ENCODE assay signal across 8 mouse cellular contexts in genomic region chr1:185546346-185546745, GRCm38 (mm10).
A peak's percentile ranks its signal among the peaks of the same experiment; 100 is the strongest.
DNase-seq lines count a peak whose midpoint lies in the region; ATAC-seq and TF ChIP-seq lines count a peak whose summit lies in the region.

No protein-coding gene starts in this region.

- no peaks in the 10 kb centered on the region for H3K27me3 ChIP-seq in heart, embryonic 10.5 days (ENCODE audit: insufficient read depth, poor library complexity, severe bottlenecking)
- no peaks in the 10 kb centered on the region for H3K27me3 ChIP-seq in heart, embryonic 11.5 days (ENCODE audit: control insufficient read depth, insufficient read depth, low read length)
- H3K27me3 ChIP-seq in ES-Bruce4 (ENCODE audit: control insufficient read depth, insufficient read depth, low read length, poor library complexity, severe bottlenecking) = no peaks in the 10 kb centered on the region
- H3K27me3 ChIP-seq in limb, embryonic 12.5 days = no peaks in the 10 kb centered on the region

- H3K4me3 ChIP-seq in heart, embryonic 10.5 days = no peak overlapping the region
- H3K4me3 ChIP-seq in heart, embryonic 11.5 days (ENCODE audit: low read depth, low read length) = no peak overlapping the region
- no peak overlapping the region for H3K4me3 ChIP-seq in ES-Bruce4 (ENCODE audit: low read depth, low read length)
- no peak overlapping the region for H3K4me3 ChIP-seq in limb, embryonic 12.5 days (replicated peaks)

- no peaks in the 10 kb centered on the region for H3K36me3 ChIP-seq in heart, embryonic 10.5 days
- H3K36me3 ChIP-seq in heart, embryonic 11.5 days (ENCODE audit: control insufficient read depth, insufficient read depth, low read length) = no peaks in the 10 kb centered on the region
- no peaks in the 10 kb centered on the region for H3K36me3 ChIP-seq in ES-Bruce4 (ENCODE audit: control insufficient read depth, insufficient read depth, low read length, poor library complexity, severe bottlenecking)
- H3K36me3 ChIP-seq in limb, embryonic 12.5 days = no peaks in the 10 kb centered on the region

- H3K27ac ChIP-seq in heart, embryonic 10.5 days = peak overlapping the region; percentile 78
- H3K27ac ChIP-seq in heart, embryonic 11.5 days (ENCODE audit: low read depth, low read length) = no peak overlapping the region
- H3K27ac ChIP-seq in ES-Bruce4 (ENCODE audit: insufficient read depth, low read length) = no peak overlapping the region
- 0 out of 2 replicates have a peak overlapping the region, but pooled peaks have one; percentile 13 for H3K27ac ChIP-seq in limb, embryonic 12.5 days

- DNase-seq in heart, embryonic 10.5 days (ENCODE audit: low spot score) = no peak
- DNase-seq in embryo, embryonic 10.5 days (ENCODE audit: low spot score) = peak; percentile 86
- peak; percentile 15 for DNase-seq in skeletal muscle tissue, adult 2 months (ENCODE audit: low read depth, low spot score)
- no peak for DNase-seq in urinary bladder, adult 2 months (ENCODE audit: low spot score)
- no peak for DNase-seq in gastrocnemius, adult 8-10 months (ENCODE audit: low spot score in 2 of 2)

- no peak overlapping the region for H3K9ac ChIP-seq in heart, embryonic 11.5 days (ENCODE audit: low read depth, low read length)
- no peak overlapping the region for H3K9ac ChIP-seq in ES-Bruce4 (ENCODE audit: low read depth, poor library complexity, severe bottlenecking)
- no peak overlapping the region for H3K9ac ChIP-seq in limb, embryonic 12.5 days (replicated peaks)

- no peak overlapping the region for H3K4me2 ChIP-seq in heart, embryonic 11.5 days
- no peak overlapping the region for H3K4me2 ChIP-seq in limb, embryonic 12.5 days

- peak; percentile 19 for TF ChIP-seq CTCF in ES-Bruce4 (IDR thresholded peaks at IDR 0.05; ENCODE audit: low read depth, low read length)

- no peaks in the 10 kb centered on the region for H3K9me3 ChIP-seq in heart, embryonic 10.5 days
- no peaks in the 10 kb centered on the region for H3K9me3 ChIP-seq in heart, embryonic 11.5 days (replicated peaks; ENCODE audit: control insufficient read depth, low read length)
- H3K9me3 ChIP-seq in ES-Bruce4 (replicated peaks; ENCODE audit: control insufficient read depth, insufficient read depth, low read length, poor library complexity, severe bottlenecking) = no peaks in the 10 kb centered on the region
- peaks cover 6% of the 10 kb centered on the region; the same call in 1 of the 2 replicates for H3K9me3 ChIP-seq in limb, embryonic 12.5 days

- TF ChIP-seq EP300 in ES-Bruce4 (IDR thresholded peaks at IDR 0.05; ENCODE audit: insufficient read depth, low read depth, low read length) = no peak

- ATAC-seq in heart, embryonic 11.5 days (replicated peaks; ENCODE audit: insufficient number of reproducible peaks, low FRiP score, low TSS enrichment) = no peak
- ATAC-seq in limb, embryonic 12.5 days (ENCODE audit: insufficient number of reproducible peaks, insufficient read depth, low FRiP score, low TSS enrichment, low read depth) = no peak

- TF ChIP-seq POLR2A in ES-Bruce4 (IDR thresholded peaks at IDR 0.05; ENCODE audit: insufficient read depth, low read length) = no peak

- H3K4me1 ChIP-seq in heart, embryonic 10.5 days = peaks cover 14% of the 10 kb centered on the region
- peaks cover 4% of the 10 kb centered on the region; the same call in 1 of the 2 replicates for H3K4me1 ChIP-seq in heart, embryonic 11.5 days (ENCODE audit: control insufficient read depth, insufficient read depth, low read length)
- H3K4me1 ChIP-seq in ES-Bruce4 (ENCODE audit: control insufficient read depth, insufficient read depth, low read length) = no peaks in the 10 kb centered on the region
- H3K4me1 ChIP-seq in limb, embryonic 12.5 days (replicated peaks) = peaks cover 16% of the 10 kb centered on the region

Comparison
In these comparisons a context has a peak if more than half of its experiments do, and no peak if none do; other contexts are left out.
1. H3K27ac ChIP-seq: peak in heart, embryonic 10.5 days (single experiment) and limb, embryonic 12.5 days (single experiment); none in heart, embryonic 11.5 days (single experiment) and ES-Bruce4 (single experiment).
2. DNase-seq: peak in embryo, embryonic 10.5 days (single experiment) and skeletal muscle tissue, adult 2 months (single experiment); none in heart, embryonic 10.5 days (single experiment), urinary bladder, adult 2 months (single experiment) and gastrocnemius, adult 8-10 months (0 of 2).